Mouse (Mus musculus) CD8-positive naive resting alpha-beta T cell, adult 2 months (primary cell): ENCODE results near the gene Fam219b.
A peak's percentile ranks its signal among the peaks of the same experiment; 100 is the strongest.

ENCODE experiments used
- DNase-seq, 2 experiments: peaks; one replicate each; pipeline ENCODE4 v3.0.0; 2022; ENCODE audit warnings: low read depth in 2 of 2, low spot score in 2 of 2

Gene Fam219b

GRCm38 (mm10) chr9:57561711-57562099 lies 24.4 kb downstream of the Fam219b start:
- no peak for DNase-seq

GRCm38 (mm10) chr9:57562896-57563372 lies 25.6 kb downstream of the Fam219b start:
- DNase-seq = no peak

- no peak for DNase-seq
Measured at GRCm38 (mm10) chr9:57564609-57565008, 27.3 kb downstream of the Fam219b start.

GRCm38 (mm10) chr9:57565741-57566221 lies 28.5 kb downstream of the Fam219b start:
- DNase-seq = no peak

- no peak for DNase-seq
Measured at GRCm38 (mm10) chr9:57566846-57567245, 29.5 kb downstream of the Fam219b start.

GRCm38 (mm10) chr9:57568500-57568899 lies 31.2 kb downstream of the Fam219b start:
- no peak for DNase-seq

- DNase-seq = no peak
Measured at GRCm38 (mm10) chr9:57574397-57574796, 37.1 kb downstream of the Fam219b start.

GRCm38 (mm10) chr9:57575577-57575976 lies 38.2 kb downstream of the Fam219b start:
- DNase-seq = no peak

- DNase-seq = peak in 1 of 2 experiments; percentile 7
Measured at GRCm38 (mm10) chr9:57577144-57577849, 40.0 kb downstream of the Fam219b start.

GRCm38 (mm10) chr9:57584991-57585390 lies 47.7 kb downstream of the Fam219b start:
- no peak for DNase-seq

- peak; percentile 62 to 70 for DNase-seq
Measured at GRCm38 (mm10) chr9:57589224-57590126, 52.1 kb downstream of the Fam219b start, which contains the start of gene Ulk3. TSS of gene Ulk3 (plus strand) at chr9:57589452.

GRCm38 (mm10) chr9:57590726-57591125 lies 53.4 kb downstream of the Fam219b start:
- DNase-seq = no peak
